Mouse (Mus musculus) cerebellum, adult 9-11 months (tissue): Measurements from ENCODE around the gene Adcy2.

Experiments
- DNase-seq: peaks from one replicate; pipeline ENCODE4 v3.0.0; 2022

Gene Adcy2

DNA sequence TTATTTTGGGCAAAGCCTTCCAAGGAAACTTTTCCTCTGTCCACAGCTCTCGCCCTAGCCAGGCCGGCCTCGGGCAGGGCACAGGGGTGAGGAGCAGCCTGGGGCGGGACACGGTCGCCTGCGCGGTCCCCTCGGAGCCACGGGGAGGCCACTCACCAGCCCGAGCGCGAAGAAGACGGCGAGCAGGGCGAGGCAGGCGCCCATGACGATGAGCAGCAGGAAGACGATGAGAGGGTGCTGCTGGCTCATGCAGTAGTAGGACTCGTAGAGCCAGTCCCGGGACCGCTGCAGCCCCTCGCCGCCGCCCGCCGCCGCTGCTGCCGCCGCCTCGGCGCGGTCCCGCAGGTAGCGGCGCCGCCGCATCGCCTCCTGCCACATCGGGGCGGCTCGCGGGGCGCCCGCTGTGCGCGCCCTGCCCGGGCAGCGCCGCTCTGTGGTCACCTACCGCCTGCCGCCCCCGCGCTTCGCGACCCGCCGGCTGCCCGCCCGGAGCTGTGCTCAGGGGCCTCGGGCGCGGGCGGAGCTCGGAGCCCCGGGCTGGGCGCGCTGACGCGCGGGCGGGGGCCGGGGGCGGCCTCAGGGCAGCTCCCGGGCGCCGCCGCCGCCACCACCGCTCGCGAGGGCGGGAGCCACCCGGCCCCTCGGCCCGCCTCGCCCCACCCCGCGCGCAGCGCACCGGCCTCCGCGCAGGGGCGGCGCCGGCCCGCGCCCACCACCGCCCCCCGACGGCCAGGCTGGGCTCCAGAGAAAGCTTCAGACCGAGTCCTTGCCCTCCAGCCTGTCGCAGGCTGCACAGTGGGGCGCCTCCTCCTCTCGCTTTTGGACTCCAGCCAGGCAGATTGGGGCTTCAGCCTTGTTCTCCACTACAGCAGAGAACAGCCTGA is at the start of gene Adcy2:
Gene Adcy2 (minus strand): TSS at position 624 of the 884 bp plus-strand sequence.
- no peak for DNase-seq

DNA sequence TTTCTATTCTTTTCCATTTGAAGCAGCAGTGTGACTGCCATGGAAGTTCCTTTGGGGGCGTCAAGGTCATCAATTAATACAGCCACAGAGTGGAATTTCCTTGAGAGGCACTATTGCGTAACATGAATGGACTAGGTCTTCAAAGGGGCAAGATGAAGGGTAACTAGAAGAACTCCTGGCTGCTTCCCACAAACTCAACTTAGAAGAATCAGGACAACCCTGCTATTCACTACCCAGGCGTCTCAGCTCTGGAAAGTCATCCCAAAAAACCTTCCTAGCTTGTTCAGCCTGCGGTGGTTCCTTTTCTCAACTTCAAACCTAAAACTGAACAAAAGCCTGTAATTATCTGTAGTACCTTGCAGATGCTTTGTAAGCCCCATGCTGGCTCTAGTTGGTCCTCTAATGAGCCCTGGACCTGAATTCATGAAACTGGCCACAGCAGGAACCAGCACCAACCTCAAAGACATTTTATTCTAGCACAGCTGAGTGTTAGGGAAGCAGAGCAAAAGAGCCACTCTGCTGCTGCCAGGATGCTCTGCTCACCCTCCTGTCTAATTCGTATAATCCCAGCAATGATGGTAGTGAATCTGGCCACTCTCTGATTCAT is 37.8 kb upstream of the Adcy2 start:
- no peak for DNase-seq

DNA sequence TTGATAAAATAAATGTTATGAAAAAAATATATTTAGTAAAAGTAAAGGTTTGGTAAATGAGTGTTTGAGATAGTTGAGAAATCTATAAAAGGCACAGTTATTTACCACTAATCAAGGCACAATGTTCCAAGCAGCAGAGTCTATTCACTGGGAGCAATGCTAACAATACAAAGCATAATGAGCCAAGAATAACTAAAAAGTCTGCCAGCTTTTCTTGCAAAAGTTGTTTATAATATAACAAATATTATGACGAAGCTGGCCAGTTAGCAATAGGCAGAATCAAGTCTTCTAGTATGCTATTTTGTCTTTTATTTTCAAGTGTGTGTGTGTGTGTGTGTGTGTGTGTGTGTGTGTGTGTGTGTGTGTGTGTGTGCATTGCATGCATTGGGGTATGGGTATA is 35.3 kb upstream of the Adcy2 start:
- no peak for DNase-seq

DNA sequence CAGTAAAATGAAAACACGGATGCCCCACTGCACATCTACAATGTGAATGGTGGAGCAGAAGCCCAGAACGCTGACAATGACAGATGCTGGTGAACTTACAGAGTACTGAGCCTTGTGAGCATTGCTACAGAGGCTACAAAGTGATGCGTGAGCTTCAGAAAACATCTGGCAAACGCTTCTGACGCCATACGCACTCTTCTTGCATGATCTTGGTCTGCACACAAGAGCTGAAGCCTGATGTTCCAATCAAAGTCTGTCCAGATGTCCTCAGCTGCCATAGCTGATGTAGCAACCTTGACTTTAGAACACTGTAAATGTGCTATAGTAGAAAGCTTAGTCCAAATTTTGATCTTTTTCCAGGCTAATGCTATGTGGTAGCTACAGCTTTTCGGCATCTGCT is 34.2 kb upstream of the Adcy2 start:
- DNase-seq: no peak

DNA sequence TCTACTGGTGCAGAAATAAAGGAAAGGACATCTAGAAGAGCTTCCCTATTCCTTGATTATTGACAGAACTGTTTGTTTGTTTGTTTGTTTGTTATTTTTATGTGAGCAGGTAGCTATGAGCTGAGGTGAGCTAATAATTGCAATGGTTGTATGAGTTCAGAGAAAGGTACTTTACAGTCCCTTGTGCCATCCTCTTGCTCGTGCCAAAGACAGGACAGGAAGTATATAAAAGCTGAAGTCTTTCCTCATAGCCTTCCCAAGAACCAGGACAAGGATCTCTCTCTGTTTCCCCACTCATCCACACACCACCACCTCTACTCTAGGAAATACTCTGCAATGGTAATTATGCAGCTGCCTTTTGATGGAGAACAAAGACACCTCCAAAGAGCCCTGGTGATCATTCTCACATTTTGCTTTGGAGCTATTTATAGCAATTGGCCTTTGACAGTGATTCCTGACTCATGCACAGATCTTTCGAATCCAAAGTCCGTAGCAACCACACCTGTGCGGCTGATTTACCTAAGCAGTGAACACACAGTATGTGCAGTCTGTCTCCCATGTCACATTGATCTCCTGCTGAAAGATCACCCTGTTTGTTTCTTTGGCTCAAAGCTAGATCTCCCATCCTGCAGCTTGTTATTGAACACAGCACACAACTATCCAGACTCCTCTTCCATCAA is 29.9 kb upstream of the Adcy2 start:
- DNase-seq: no peak

DNA sequence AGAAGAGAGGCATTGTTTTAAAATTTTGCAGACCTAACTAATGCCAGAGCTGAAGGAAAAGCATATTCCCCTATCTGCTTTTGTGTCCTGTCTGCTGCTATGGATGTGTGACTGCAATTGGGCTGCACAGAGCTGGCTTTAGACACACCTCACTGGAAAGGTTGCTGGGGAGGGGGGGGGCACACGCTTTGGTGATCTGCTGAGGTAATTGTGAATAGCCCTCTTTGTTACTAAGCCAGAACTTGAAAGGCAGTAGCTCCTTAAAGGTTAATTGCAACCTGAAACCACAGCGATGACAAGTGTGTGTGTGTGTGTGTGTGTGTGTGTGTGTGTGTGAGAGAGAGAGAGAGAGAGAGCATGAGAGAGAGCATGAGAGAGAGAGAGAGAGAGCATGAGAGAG is 25.6 kb upstream of the Adcy2 start:
- no peak for DNase-seq

DNA sequence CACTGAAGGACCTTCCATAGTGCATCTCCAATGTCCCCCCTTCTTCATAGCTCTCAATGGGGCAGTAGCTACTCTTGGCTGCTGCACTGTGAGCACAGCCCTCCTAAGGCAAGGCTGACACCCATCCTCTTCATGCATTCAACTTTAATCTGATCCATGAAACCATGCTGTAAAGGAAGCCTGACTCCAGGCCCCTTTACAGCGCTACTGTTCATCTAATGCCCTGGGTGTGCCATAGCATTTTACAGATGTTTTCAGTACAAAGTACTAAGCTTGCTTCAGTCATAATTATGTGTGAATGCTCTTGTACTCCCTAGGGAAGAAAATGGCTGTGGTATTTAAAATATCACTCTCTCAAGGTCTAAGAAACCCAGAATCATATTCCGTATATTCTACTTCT is 23.9 kb upstream of the Adcy2 start:
- DNase-seq: no peak

DNA sequence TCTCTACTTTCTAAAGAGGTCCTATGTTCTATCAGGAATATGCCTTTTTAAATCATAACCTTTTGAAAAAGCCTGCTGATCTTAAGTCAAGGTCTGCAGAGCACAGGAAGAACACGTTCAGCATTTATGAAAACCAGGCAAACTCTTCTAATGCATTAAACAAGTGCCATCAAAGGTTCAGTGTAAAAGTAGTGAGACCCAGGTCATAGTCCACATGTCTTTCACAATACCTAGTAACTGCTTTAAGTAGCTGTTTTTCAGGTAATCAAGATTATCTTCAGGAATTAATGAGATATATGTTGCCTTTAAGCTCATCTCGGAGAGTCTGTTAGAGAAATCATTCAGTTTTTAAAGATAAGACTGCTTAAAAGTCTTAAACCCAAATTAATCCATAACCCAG is 21.2 kb upstream of the Adcy2 start:
- no peak for DNase-seq

DNA sequence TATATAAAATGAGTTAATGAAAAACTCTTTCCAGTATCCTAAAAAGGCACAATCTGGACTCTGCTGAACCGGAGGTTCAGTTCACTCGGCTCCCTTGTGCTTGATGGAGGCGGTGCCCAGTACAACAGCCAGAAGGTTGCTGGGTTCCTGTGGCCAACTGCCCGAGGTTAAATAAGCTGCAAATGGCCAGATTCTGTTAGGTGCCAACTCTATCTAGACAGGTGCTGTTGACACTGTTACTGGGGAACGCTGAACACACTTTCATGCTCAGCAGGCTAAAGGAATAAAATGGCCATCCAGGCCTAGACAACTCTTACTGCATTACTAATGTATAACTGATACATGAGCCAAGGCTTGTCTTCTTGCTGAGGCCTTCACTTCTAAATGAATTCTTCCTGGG is 7.6 kb upstream of the Adcy2 start:
- DNase-seq: peak; percentile 52

DNA sequence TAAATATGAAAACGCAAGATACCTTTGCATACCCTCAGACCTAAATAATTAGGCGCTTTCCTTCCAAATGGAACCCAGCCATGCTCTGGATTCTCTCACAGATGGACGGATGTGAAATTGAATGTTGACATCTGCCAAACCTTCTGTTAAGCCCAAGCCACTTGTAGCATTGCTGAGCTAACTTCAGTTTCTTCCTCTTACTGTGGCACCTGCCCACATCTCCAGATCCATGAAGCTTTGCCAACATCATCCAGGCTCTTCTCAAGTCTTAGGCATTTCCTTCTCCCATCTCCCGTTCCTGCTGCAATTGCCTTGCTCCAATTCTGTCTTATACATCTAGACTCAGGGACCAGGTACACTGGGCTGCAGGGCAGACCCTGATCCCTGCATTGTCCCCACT is 6.8 kb upstream of the Adcy2 start:
- no peak for DNase-seq

DNA sequence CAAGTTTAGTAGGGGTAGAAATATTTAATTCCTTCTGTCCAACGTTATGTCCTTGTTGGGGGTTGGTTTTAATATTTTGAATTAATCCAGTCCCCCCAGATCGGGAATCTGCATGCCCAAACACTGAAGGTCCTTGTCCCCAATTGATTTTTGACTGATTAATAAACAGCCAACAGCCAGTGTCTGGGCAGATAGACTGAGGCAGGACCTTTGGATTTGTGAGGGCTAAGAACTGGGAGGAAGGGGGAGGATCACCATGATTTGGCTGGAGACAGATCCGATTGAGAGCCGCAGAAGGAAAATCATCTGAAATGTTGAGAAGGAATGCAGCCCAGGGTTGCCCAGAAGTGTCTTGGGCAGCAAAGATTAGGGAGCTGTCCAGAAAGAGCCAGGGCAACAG is 5.1 kb upstream of the Adcy2 start:
- DNase-seq: no peak

DNA sequence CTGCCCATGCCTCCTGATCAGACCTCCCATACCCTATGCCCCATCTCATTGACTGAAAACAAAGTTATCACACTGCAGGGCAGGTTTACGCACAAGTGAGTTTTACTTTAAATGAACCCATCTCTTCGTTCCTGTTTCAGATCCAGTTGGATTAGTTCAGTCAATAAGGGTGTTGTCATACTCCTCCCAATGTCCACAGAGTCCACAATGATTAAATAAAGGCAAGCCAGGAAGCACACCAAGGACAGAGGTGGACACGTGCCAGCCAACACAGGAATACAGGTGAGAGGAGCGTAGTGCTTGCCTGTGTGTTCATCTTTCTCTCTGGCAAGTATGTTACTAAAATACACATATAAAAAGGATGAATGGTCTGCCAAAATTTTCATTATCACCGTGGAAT is 3.3 kb upstream of the Adcy2 start:
- DNase-seq: no peak

DNA sequence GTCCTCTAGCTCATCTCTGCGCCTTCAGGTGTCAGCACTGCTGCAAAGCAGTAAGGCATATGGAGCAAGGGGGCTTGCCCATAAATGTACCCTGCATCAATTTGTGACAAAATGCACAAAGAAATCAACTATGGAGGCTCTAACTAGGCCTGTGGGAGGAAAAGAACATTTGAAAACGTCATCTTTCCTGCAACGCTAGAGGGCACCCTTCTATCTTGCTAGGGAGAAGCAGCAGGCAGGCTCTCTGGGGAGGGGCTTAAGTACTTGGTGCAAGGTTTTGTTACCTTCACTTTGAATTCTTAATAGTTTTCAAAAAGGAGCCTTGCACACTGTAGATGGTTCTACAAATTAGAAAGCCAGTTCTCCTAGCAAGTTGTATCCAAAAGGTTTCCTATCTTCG is 2.8 kb upstream of the Adcy2 start:
- no peak for DNase-seq

DNA sequence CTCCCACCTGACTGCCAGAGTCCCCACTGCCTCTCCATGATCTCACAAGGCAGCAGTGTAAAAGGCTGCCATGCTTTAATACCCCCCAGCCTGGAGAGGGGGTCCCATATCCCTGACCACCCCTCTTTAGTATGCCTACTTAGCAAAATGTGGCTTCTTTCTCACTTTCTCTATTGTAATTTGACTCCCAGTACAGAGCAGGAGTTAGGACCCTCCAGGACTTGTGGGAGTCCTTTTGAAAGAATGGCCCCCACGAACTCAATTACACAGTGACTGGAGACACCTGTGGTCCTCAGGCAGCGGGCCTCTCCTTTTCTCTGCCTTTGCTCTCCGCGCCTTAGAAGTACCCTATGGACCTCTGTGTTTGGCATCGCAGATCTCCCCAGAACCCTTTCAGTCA is 485 bp upstream of the Adcy2 start:
- no peak for DNase-seq

DNA sequence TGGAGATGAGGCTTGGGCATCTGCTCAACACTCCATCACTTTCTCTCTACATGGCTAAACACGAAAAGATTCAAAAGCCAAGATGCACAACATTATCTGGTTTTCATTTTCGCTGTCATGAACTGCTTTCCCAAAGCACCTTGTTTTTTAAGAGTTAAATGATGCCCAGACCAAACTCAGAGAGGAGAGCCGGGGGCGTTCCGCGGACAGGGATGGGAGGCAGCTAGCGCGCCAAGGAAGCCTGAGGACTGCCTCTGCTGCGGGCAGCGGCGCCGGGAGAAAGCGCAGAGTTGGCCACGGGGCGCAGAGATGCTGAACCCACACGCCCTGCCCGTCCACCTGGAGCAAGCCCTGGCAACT is 803 bp downstream of the Adcy2 start:
- no peak for DNase-seq

DNA sequence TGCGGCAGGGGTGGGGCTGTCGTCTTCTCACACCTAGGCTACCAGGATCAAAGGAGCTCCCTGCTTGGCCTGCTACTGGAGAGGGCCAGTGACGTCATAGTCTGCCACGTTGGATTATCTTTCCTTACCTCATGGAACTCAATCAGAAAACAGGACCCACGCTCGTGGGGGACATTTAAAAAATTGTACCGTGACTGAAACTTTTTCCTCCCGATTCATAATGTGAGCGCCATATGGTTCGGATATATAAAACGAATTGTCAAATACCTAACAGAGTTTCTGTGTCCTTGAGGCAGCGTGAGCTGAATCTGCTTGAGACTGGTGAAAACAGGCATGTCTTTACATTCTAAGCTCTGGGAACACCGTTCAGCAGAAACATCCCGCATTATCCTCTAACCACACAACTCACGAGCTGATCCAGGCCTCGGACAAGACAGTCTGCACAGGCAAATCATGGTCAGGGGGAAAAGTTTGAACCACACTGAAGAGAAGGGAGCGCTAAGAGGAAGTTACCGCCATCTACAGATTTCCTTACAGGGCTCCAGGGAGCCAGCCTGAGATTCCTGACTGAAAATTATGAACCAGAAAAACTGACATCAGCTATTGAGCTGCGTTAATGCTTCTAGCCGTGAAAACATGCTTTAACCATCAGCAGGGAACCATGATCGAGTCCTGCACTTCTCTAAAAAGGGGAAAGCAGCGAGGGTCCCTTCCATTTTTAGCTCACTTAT is 1.4 kb downstream of the Adcy2 start:
- no peak for DNase-seq

DNA sequence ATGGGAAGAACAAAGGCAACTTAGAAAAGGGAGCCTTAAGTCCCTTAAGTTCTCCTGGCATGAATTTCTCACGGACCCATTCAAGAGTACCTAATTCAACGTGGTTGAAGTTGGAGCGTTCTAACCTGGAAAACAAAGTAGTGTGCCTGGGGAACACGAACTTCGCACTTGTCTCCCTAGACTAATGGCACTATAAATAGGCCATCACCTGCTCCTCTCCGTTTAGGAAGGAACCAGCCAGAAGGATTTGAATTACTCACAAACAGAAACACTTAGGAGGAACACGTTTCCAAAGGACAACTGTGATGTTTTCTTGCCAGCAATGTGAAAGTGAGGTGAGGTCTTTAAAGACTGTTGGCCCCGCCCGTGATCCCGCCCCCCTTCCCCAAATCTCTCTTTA is 2.0 kb downstream of the Adcy2 start:
- DNase-seq: no peak

DNA sequence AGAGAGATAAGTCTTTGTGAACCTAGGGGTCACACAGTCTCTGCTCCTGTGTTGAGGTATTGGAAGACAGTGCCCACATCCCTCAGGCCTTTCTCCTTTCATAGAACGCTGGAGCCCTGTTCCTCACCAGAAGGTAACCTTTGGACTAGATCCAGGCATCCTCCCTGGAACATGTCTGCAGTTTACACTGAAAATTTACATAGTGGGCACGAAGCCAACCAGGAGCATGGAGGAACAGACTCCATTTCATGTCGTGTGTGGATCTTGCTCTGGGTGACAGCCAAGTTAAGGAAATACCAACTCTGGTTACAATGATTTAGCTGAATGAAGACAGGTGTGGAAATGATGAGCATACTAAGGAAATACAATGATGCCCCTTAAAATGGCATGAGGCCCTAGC is 2.7 kb downstream of the Adcy2 start:
- no peak for DNase-seq

DNA sequence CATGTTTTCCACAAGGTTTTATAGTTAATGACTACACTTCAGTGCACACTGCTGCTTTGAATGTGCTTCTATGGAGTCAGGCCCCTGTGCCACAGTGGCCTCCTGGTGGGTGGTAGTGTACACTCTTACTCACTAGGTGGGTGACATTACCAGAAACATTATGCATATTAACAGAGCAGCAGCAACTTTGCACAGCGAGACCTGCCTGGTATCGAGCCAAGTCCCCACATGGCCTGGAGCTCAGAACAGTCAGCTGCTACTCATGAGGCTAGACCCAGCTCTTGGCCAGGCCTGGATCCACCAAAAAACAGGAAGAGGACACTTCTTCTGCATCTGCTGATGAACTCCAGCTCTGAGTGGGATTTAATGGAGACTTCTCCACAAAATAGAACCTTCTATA is 13.6 kb downstream of the Adcy2 start:
- no peak for DNase-seq

DNA sequence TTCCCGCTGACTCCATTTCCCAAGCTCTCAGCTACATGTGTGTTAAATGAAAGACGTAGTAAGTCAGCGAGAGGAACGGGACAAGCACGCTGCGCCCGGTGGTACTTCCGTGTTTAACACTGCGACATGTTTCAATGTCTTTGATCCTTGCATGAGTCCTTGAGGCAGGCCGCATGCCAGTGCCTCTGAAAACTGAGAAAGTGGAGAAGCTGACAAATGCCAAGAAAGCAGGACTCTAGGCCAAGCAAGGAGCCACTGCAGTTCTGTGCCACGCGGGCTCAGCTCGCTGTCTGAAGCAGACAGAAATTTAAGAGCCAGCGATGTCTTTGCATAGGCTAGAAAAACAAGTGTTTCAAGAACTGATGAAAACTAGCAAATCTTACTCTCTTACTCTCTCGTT is 15.3 kb downstream of the Adcy2 start:
- no peak for DNase-seq

DNA sequence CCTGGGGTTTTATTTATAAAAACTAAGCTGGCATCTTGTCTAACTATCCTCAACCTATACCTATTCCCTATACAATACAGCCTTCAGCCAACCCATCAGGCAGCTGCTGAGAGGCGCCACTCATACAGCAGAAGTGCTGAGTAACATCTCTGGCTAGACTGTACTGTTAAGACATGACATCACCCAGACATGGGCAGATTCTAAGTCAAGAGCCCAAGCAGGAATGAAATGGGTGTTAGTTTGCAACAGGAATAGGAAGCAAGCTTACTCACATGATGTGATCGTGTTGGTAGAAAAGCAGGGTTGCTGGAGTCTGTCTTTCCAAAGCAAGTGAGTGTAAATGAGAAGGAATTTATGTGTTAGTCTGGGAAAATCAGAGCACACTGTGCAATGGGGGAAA is 18.3 kb downstream of the Adcy2 start:
- DNase-seq: no peak

DNA sequence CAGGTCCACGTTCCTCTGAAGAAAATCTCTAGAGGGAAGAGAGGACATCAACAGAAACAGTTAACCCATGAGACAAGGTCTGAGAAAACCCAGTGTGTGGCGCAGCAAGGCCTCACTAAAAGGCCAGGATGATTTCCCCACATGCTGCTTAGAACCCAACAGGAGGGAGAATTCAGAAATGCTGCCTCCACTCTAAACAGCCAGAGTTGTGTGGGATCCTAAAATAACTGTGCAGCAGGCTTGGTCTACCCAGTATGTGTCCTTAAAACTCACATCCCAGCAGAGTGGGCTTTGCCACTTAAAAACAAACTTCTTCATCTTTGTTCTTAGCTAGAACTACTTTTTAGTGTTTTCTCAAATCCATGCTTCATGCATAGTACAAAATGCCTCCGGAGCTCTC is 26.2 kb downstream of the Adcy2 start:
- no peak for DNase-seq

DNA sequence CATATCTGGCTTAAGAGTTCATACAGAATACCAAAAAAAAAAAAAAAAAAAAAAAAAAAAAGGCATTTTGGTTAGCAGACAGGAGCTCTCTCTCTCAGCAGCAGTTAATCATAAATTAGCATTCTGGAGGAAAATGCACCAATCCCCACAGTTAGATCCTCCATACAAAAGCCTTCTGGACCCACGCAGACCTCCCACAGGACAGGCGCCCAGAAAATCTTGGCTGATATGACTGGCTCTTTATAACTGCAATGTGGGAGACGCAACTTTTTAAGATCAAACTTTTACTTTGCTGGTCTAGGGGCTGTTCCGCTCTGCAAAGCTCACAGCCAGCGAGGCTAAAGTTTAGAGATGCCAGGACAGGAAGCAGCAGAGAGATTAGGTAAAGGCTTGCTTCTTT is 37.8 kb downstream of the Adcy2 start:
- DNase-seq: no peak

DNA sequence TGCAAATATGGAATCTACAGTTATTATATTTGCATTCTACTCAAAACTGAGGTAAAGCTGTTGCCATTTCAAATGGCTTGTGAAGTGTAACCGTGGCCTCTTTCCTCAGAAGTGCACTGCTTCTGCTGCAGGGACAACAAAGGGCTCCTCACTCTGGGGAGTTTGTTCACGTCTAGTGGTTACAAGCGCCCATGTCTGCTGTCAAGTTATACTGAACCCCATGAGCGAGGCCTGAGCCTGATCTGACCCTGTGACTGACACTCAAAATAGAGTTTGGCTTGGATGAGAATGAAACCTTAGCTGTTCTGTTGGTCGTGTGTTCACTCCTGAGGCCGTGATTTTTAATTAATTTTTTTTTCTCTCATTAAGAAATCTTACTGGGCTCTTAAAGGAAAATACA is 38.8 kb downstream of the Adcy2 start:
- no peak for DNase-seq
